Mouse (Mus musculus) liver, postnatal 0 days (tissue): Measurements from ENCODE around the gene Gal3st2c.

Experiments
- CTCF ChIP-seq: sonication (generic); IDR thresholded peaks from 2 replicates; pipeline ENCODE4 v1.5.1; 2016; ENCODE audit warnings: antibody characterized with exemption, low read depth
- EP300 ChIP-seq: IDR thresholded peaks from 2 replicates; pipeline ENCODE4 v1.6.1; 2016; ENCODE audit warnings: antibody characterized with exemption, low read depth, mild to moderate bottlenecking

DNA sequence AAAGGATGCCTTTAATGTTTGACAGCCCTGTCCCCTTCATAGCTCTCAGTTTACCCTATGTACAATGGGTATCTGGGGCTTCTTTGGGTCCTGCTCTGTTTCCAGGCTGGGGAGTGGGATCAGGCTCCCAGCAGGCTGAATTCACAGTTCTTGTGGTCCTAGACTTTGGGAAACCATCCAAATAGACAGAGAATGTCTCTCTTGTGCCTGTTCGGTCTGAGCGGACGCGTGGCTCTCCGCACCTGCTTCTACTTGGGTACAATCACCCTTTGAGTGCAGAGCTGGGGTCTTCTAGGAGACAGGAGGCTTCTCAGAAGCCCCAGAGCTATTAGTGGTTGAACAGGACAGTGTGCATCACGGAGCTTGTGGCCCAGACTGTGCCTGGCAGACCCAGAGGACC lies 29.8 kb downstream of the Gal3st2c start, which contains the start of gene Neu4:
- TF ChIP-seq CTCF (no peak), EP300 (no peak)
